Mouse (Mus musculus) stomach, embryonic 14.5 days (tissue): Measurements from ENCODE around the gene Tmed1. TPM values are rescaled to one million over a fixed set of nuclear protein-coding genes. Genes with fewer than 3 reads are reported as not detected.
"Not testable (repeated sequence)": the region's sequence is repeated elsewhere in the genome, so short reads cannot be mapped to it uniquely, and the experiment has no call there.

ENCODE experiments used
- ATAC-seq: fragments of 200-750 bp; cut with Nextera tagmentation; 2 replicates; pipeline ENCODE4 v1.8.0; 2017; ENCODE audit warnings: low read depth, moderate TSS enrichment; ENCODE audit not compliant: insufficient number of reproducible peaks, insufficient read depth, low FRiP score
- H3K27ac ChIP-seq: fragments of 300-500 bp; sonication (generic); 2 replicates; pipeline ENCODE4 v1.5.1; 2014; ENCODE audit warnings: mild to moderate bottlenecking, low read length, moderate library complexity, mixed read lengths
- H3K27me3 ChIP-seq: fragments of 300-500 bp; sonication (generic); 2 replicates; pipeline ENCODE4 v1.6.1; 2014; ENCODE audit warnings: low read length, control low read depth, mixed read lengths; ENCODE audit not compliant: control insufficient read depth, insufficient read depth
- H3K36me3 ChIP-seq: fragments of 300-500 bp; sonication (generic); 2 replicates; pipeline ENCODE4 v1.6.1; 2014; ENCODE audit warnings: mild to moderate bottlenecking, control low read depth, low read length, moderate library complexity, mixed read lengths; ENCODE audit not compliant: control insufficient read depth, insufficient read depth
- H3K4me1 ChIP-seq: fragments of 300-500 bp; sonication (generic); 2 replicates; pipeline ENCODE4 v1.6.1; 2014; ENCODE audit warnings: low read length, control low read depth, mixed read lengths; ENCODE audit not compliant: control insufficient read depth, insufficient read depth
- H3K4me2 ChIP-seq: fragments of 300-500 bp; sonication (generic); replicated peaks from 2 replicates; pipeline ENCODE4 v1.6.1; 2014; ENCODE audit warnings: low read depth, low read length, control low read depth
- H3K4me3 ChIP-seq: fragments of 300-500 bp; sonication (generic); 2 replicates; pipeline ENCODE4 v1.5.1; 2014; ENCODE audit warnings: low read depth, low read length, control low read depth
- H3K9ac ChIP-seq: fragments of 300-500 bp; sonication (generic); replicated peaks from 2 replicates; pipeline ENCODE4 v1.6.1; 2014; ENCODE audit warnings: low read depth, mild to moderate bottlenecking, control low read depth, low read length, moderate library complexity, mixed read lengths
- H3K9me3 ChIP-seq: fragments of 300-500 bp; sonication (generic); 2 replicates; pipeline ENCODE4 v1.6.1; 2016; ENCODE audit warnings: low read depth, low read length, control low read depth; ENCODE audit not compliant: control insufficient read depth
- WGBS: fragments of 180-500 bp; shearing (Covaris S2); extraction: QIAGEN DNeasy Blood & Tissue Kit; methylation state at CpG from one replicate; pipeline ENCODE4 v1.1.7; 2014; 5-methylcytosine and 5-hydroxymethylcytosine counted together
- polyA plus RNA-seq: library from polyadenylated mRNA; unstranded; fragments of >200 nt; fragmentation: Nextera tagmentation; extraction: Ambion mirVana; gene quantifications from 2 replicates; pipeline ENCODE4 v1.2.1, GENCODE M21; 2014

The Tmed1 gene
- polyA plus RNA-seq, 1 experiment from 2014 or later = 94.5 TPM

DNA sequence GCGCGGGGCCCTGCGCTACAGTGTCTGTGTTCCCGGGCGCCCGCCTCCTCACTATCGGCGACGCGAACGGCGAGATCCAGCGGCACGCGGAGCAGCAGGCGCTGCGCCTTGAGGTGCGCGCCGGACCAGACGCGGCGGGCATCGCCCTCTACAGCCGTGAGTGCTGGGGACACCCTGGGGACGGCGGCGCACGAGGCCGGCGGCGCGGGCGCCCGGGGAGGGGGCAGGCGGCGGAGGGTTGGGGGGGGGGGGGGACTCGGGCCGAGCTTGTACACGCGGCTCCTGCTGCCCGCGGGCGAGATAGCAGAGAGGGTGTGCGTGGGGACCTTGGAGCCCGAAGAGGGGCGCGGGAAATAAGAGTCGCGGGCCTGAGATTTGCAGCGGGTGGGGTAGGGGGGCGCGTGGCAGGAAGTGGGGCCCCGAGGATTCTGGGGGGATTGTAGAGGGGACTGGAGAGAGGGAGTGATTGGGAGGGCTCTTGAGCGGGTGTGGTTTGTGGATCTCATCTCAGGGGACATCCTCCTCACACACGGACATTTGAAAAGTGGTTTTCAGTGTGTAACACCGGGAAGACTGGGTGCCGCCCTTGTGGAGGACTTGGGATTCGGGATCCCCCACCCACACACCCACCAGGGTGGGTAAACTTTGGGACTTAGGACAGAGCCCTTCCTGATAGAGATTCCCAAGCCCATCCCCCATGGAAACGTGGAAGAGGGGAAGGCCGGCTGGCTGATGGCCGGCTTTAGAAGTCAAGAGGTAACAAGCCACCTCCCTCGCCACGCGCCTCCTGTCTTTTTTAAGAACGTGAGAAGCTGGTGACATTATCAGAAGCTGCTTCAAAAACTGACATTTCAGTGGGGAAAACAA is 37.3 kb upstream of the Tmed1 start:
- Histone ChIP-seq H3K4me2 (peak overlapping the region; percentile 68), H3K27me3 (no peaks in the 10 kb centered on the region), H3K9ac (peak overlapping the region; percentile 93), H3K36me3 (peaks cover 16% of the 10 kb centered on the region; the same call in 1 of the 2 replicates), H3K4me1 (peaks cover 25% of the 10 kb centered on the region), H3K9me3 (no peaks in the 10 kb centered on the region), H3K4me3 (peak overlapping the region; percentile 73), H3K27ac (peak overlapping the region; percentile 98)
- 0% methylated on average over 54 of the region's 66 CpGs for WGBS
- ATAC-seq = peak; percentile 15

DNA sequence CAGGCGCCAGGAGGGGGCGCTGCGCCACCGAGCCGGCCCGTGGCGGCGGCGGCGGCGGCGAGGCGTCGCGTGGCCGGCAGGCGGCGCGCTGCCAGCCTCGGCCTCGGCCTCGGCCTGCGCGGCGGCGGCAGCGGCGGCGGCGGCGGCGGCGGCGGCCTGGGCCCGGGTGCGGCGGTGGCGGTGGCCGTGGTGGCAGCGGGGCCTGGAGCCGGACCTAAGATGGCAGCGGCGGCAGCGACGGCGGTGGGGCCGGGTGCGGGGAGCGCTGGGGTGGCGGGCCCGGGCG is 36.7 kb upstream of the Tmed1 start, which contains the start of gene Carm1:
Gene Carm1 (plus strand): TSS at position 106 of the 286 bp plus-strand sequence.
- H3K27ac ChIP-seq = peak within 1 kb of the TSS; percentile 98
- H3K4me3 ChIP-seq = peak within 1 kb of the TSS; percentile 73
- no peaks in the 10 kb centered on the region for H3K9me3 ChIP-seq
- no peak for ATAC-seq
- H3K9ac ChIP-seq = peak within 1 kb of the TSS; percentile 93
- H3K36me3 ChIP-seq = peaks cover 16% of the 10 kb centered on the region; the same call in 1 of the 2 replicates
- peak within 1 kb of the TSS; percentile 68 for H3K4me2 ChIP-seq
- under 1% methylated on average over 51 of the region's 52 CpGs for WGBS
- H3K27me3 ChIP-seq = no peaks in the 10 kb centered on the region
- H3K4me1 ChIP-seq = peaks cover 25% of the 10 kb centered on the region

DNA sequence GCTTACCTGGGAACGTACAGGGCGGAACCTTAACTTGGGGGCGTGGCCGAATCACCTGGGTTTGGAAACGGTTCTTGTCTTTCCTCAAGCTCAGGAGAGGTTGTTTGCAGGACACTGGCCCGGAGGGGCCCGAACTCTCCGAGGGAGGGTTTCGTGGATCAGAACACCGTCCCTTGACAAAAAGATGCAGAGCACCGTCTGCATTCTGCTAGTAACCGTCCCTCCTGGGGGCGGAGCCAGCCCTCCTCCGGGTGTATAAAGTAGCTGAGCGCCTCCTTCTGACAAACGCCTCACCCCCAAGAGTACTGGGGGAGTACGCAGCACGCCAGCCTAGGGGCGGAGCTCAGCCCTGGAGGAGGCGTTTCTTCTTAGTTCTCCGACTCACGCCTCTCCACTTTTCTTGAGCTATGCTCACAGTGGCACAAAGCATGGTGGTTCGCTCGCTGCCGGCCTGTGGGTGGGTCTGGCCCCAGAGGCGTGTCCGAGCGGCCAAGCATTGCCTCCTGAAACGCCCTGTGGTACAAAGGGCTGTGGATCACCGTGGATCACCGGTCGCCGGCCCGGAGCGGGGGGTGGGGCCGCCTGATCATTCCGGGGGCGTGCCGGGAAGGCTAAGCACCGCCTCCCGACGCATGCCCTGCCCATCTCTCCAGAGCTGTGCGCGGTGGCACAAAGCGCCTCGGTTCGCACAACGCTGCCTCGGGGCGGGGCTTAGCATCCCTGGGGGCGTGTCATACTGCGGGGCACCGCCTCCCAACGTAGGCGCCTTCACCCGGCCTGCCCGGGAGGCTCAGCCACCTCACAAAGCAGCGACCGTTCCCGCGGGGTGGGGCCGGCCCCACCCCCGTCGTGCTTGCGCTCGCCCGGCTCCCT is 36.1 kb upstream of the Tmed1 start:
- ATAC-seq = peak; percentile 93
- peaks cover 14% of the 10 kb centered on the region; the same call in 1 of the 2 replicates for H3K36me3 ChIP-seq
- peaks cover 25% of the 10 kb centered on the region for H3K4me1 ChIP-seq
- no peaks in the 10 kb centered on the region for H3K9me3 ChIP-seq
- H3K27me3 ChIP-seq = no peaks in the 10 kb centered on the region
- peak overlapping the region; percentile 94 for H3K27ac ChIP-seq
- peak overlapping the region; percentile 39 for H3K4me2 ChIP-seq
- peak overlapping the region; percentile 31; the same call in 1 of the 2 replicates for H3K9ac ChIP-seq
- H3K4me3 ChIP-seq = peak overlapping the region; percentile 73
- under 1% methylated on average over 67 of the region's 67 CpGs for WGBS

DNA sequence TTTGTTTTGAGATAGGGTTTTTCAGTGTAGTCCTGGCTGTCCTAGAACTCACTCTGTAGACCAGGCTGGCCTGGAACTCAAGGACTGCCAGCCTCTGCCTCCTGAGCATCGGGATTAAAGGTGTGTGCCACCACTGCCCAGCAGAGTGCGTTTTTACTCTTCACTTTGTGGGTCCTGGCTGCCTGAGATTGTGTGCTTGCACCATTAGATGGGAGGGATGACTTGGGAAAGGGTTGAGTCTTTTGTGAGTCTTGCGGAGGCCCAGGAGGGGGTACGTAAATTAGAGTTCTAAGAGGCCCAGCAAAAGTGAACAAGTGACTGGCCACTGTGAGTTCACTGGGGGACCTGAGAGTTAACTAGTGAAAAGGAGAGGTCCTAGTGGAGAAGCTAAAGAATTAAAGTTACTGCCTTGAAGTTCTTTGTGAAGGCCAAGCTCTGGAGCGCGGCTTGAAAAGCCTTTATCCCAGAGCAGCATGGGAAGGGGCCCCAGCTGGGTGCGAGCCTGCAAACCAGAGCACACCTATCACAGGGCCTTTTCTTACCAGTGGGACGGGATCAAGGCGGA is 35.4 kb upstream of the Tmed1 start:
- Histone ChIP-seq H3K9me3 (no peaks in the 10 kb centered on the region), H3K4me3 (peak overlapping the region; percentile 73), H3K27me3 (no peaks in the 10 kb centered on the region), H3K27ac (peak overlapping the region; percentile 94), H3K36me3 (peaks cover 12% of the 10 kb centered on the region; the same call in 1 of the 2 replicates), H3K4me1 (peaks cover 25% of the 10 kb centered on the region), H3K4me2 (peak overlapping the region; percentile 39), H3K9ac (peak overlapping the region; percentile 31; the same call in 1 of the 2 replicates)
- peak; percentile 87 for ATAC-seq
- WGBS = 6% methylated on average over 9 of the region's 9 CpGs

DNA sequence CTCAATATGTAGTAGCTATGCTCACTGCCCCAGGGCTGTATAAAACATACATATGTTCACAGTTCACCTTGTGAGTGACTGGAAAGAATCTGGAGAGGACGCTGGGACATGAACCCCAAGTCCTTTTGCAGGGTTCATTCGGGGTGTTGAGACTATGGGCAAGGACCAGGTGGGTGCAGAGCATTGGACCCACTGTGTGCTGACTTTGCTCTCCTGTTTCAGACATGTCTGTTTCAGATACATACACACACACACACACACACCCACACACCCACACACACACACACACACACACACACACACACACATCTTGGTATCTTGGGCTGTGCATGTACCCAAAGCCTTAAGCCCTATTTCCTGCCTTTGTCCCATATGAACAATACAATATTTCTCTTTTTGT is 31.9 kb upstream of the Tmed1 start:
- 83% methylated on average over 2 of the region's 2 CpGs for WGBS
- ATAC-seq, H3K27me3 ChIP-seq, H3K9ac ChIP-seq, H3K9me3 ChIP-seq, H3K36me3 ChIP-seq, H3K4me3 ChIP-seq, H3K4me2 ChIP-seq, H3K27ac ChIP-seq: not testable (repeated sequence)
- H3K4me1 ChIP-seq = peaks cover 12% of the 10 kb centered on the region; the same call in 1 of the 2 replicates

DNA sequence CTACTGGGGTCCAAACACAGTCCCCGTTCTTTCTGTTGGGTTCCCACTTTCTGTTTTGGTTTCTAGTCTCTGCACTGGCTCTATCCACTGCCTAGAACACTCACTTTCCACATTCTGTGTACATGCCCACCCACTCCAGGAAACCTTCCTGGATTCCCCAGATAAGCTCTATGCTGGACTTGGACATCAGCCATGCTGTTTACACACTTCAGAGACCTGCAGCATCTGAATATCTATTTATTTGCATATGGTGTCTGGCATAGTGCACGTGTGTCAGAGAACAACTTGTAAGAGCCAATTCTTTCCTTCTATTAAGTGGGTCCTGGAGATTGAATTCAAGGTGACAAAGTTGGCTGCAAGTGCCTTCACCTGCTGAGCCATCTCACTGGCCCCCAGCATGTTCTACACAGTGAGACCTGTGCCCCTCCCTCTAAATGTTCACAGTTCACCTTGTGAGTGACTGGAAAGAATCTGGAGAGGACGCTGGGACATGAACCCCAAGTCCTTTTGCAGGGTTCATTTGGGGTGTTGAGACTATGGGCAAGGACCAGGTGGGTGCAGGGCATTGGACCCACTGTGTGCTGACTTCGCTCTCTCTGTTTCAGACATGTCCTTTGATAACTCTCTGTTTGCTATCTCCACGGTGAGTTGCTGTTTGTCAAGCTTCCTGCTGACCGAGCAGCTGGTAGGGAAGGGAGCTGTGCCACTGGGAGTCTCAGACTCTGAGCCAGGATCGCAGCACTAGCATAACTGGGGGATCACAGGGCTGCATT is 30.1 kb upstream of the Tmed1 start:
- no peak for ATAC-seq
- Histone ChIP-seq H3K27me3 (no peaks in the 10 kb centered on the region), H3K4me1 (peaks cover 10% of the 10 kb centered on the region; the same call in 1 of the 2 replicates)

DNA sequence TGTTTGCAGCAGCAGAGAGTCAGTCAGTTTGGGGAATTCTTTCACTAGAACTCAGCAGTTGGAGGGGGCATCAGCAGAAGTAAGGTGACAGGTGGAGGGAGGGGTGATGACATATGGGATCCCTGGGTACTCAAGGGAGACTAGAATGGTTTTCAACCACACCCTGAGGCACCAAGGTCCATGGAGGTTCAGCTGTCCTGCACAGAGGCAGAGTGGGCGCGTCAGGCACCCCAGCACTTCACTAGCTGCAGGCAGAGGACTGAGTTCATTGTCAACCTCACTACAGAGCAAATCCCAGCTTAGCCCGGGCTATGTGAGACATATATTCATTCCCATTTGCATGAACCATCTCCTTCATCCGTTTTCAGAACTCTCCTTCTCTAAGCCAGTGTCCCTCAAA is 27.0 kb upstream of the Tmed1 start:
- Histone ChIP-seq H3K4me3 (no peak overlapping the region), H3K27ac (no peak overlapping the region), H3K4me2 (no peak overlapping the region), H3K36me3 (no peaks in the 10 kb centered on the region), H3K4me1 (no peaks in the 10 kb centered on the region), H3K9ac (no peak overlapping the region), H3K27me3 (no peaks in the 10 kb centered on the region), H3K9me3 (no peaks in the 10 kb centered on the region)
- no peak for ATAC-seq
- WGBS = 70% methylated on average over 4 of the region's 4 CpGs

More for the DNA sequence above, 30.1 kb upstream of the Tmed1 start:
- Histone ChIP-seq H3K4me3 (no peak overlapping the region), H3K9ac (no peak overlapping the region), H3K27ac (no peak overlapping the region), H3K4me2 (no peak overlapping the region), H3K36me3 (no peaks in the 10 kb centered on the region), H3K9me3 (no peaks in the 10 kb centered on the region)
- WGBS = 72% methylated on average over 7 of the region's 7 CpGs
